Mouse (Mus musculus) small intestine, adult 2 months (tissue): ENCODE measurements around the gene Map3k3. TPM values are rescaled to one million over a fixed set of nuclear protein-coding genes. Genes with fewer than 3 reads are reported as not detected.

Source experiments
- H3K27ac ChIP-seq: fragments of 200-500 bp; 2 replicates; pipeline ENCODE4 v1.5.1; 2012; ENCODE audit warnings: low read depth, low read length, control low read depth, inconsistent platforms; ENCODE audit not compliant: insufficient read depth
- H3K27me3 ChIP-seq: fragments of 200-500 bp; 2 replicates; pipeline ENCODE4 v1.6.1; 2012; ENCODE audit warnings: mild to moderate bottlenecking, moderate library complexity, low read length, inconsistent platforms; ENCODE audit not compliant: control insufficient read depth, insufficient read depth
- H3K36me3 ChIP-seq: fragments of 200-500 bp; 2 replicates; pipeline ENCODE4 v1.6.1; 2012; ENCODE audit warnings: mild to moderate bottlenecking, low read length, control low read depth, inconsistent platforms; ENCODE audit not compliant: control insufficient read depth, insufficient read depth
- H3K4me1 ChIP-seq: fragments of 200-500 bp; 2 replicates; pipeline ENCODE4 v1.6.1; 2012; ENCODE audit warnings: low read length, inconsistent platforms, mixed read lengths; ENCODE audit not compliant: control insufficient read depth, insufficient read depth, insufficient read length
- H3K4me3 ChIP-seq: fragments of 200-500 bp; 2 replicates; pipeline ENCODE4 v1.5.1; 2012; ENCODE audit warnings: low read depth, mild to moderate bottlenecking, control low read depth, inconsistent platforms, low read length, moderate library complexity
- CTCF ChIP-seq: fragments of 200-500 bp; IDR thresholded peaks from 2 replicates; pipeline ENCODE4 v1.5.1; 2012; ENCODE audit warnings: low read depth, mild to moderate bottlenecking, control low read depth, inconsistent platforms, low read length, moderate library complexity, mixed read lengths; ENCODE audit not compliant: insufficient replicate concordance, insufficient read length; ENCODE audit errors: extremely low read depth
- POLR2A ChIP-seq: fragments of 200-500 bp; IDR thresholded peaks from 2 replicates; pipeline ENCODE4 v1.6.1; 2012; ENCODE audit warnings: low read depth, mild to moderate bottlenecking, control low read depth, inconsistent platforms, low read length, moderate library complexity
- WGBS: fragments of 180-500 bp; shearing (Covaris S2); methylation state at CpG from one replicate; pipeline ENCODE4 v1.1.7; 2018; 5-methylcytosine and 5-hydroxymethylcytosine counted together
- polyA plus RNA-seq: library from polyadenylated mRNA; depleted of rRNA; stranded (reverse); fragments of >200 nt; gene quantifications from 2 replicates; pipeline ENCODE4 v1.2.3, GENCODE M21; 2012

Map3k3 gene
- polyA plus RNA-seq, 1 experiment: 15.1 TPM

- Histone ChIP-seq H3K4me3 (no peak overlapping the region), H3K27me3 (no peaks in the 10 kb centered on the region), H3K4me1 (peaks cover 2% of the 10 kb centered on the region; the same call in 1 of the 2 replicates), H3K36me3 (no peaks in the 10 kb centered on the region), H3K27ac (peak overlapping the region; percentile 67; the same call in 1 of the 2 replicates)
- 77% methylated on average over 7 of the region's 7 CpGs for WGBS
- TF ChIP-seq POLR2A: no peak
- TF ChIP-seq CTCF: no peak
Observed at GRCm38 (mm10) chr11:106179711-106180448, 95.5 kb downstream of the Map3k3 start.

- Histone ChIP-seq H3K4me1 (peaks cover 2% of the 10 kb centered on the region; the same call in 1 of the 2 replicates), H3K27me3 (no peaks in the 10 kb centered on the region), H3K27ac (peak overlapping the region; percentile 67; the same call in 1 of the 2 replicates), H3K4me3 (no peak overlapping the region), H3K36me3 (no peaks in the 10 kb centered on the region)
- 80% methylated on average over 2 of the region's 2 CpGs for WGBS
- TF ChIP-seq CTCF (no peak), POLR2A (no peak)
Observed at GRCm38 (mm10) chr11:106180449-106180801, 96.0 kb downstream of the Map3k3 start.

DNA sequence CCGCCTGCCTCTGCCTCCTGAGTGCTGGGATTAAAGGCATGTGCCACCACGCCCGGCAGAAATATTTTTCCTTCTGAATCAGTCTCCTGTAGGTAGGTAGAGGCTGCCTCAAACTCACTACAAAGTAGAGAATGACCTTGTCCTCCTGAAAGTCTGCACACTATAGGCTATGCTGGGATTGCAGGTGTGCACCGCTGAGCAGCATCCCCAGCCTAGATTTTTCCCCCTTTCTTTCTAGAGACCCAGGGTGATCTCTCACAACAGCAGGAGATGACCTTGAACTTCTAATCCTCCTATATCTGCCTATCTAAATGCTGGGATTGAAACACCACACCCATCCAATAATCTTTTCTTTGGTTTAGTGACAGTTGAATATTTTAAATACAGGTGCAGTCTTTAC is 102.9 kb downstream of the Map3k3 start:
- TF ChIP-seq POLR2A (no peak), CTCF (no peak)
- H3K4me3 ChIP-seq: no peak overlapping the region
- no peak overlapping the region for H3K27ac ChIP-seq
- no peaks in the 10 kb centered on the region for H3K4me1 ChIP-seq
- peaks cover 1% of the 10 kb centered on the region; the same call in 1 of the 2 replicates for H3K36me3 ChIP-seq
- 97% methylated on average over 4 of the region's 4 CpGs for WGBS
- H3K27me3 ChIP-seq: no peaks in the 10 kb centered on the region

GRCm38 (mm10) chr11:106191716-106192115 is 107.3 kb downstream of the Map3k3 start:
- Histone ChIP-seq H3K27ac (no peak overlapping the region), H3K27me3 (no peaks in the 10 kb centered on the region), H3K36me3 (no peaks in the 10 kb centered on the region), H3K4me3 (no peak overlapping the region), H3K4me1 (no peaks in the 10 kb centered on the region)
- 91% methylated on average over 3 of the region's 3 CpGs for WGBS
- no peak for TF ChIP-seq CTCF
- TF ChIP-seq POLR2A: no peak

DNA sequence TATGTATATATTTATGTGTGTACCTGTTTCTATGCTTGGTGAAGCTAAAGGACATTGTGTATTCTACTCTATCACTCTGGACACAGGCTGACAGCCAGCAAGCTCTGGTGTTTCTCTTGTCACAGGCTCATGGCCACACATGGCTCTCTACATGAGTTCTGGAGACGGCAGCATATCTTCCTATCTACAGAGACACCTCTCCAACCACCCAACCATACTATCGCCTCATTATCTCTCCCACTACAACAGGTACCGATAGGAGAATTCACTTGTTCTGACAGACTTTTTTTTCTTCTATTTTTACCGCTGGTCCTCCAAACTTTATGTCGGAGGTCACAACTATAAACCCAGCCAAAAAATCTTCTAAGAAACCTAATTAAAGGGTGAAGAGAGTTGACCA is 107.8 kb downstream of the Map3k3 start:
- WGBS: 66% methylated on average over 5 of the region's 5 CpGs
- Histone ChIP-seq H3K27me3 (no peaks in the 10 kb centered on the region), H3K4me3 (no peak overlapping the region), H3K36me3 (no peaks in the 10 kb centered on the region), H3K27ac (no peak overlapping the region), H3K4me1 (no peaks in the 10 kb centered on the region)
- TF ChIP-seq CTCF (no peak), POLR2A (no peak)

GRCm38 (mm10) chr11:106192657-106193370 is 108.4 kb downstream of the Map3k3 start:
- Histone ChIP-seq H3K4me3 (peak overlapping the region; percentile 83), H3K4me1 (no peaks in the 10 kb centered on the region), H3K36me3 (0 out of 2 replicates have a peak, but pooled peaks cover under 1% of the 10 kb centered on the region), H3K27ac (peak overlapping the region; percentile 72), H3K27me3 (no peaks in the 10 kb centered on the region)
- TF ChIP-seq CTCF (0 out of 2 replicates have a peak, but pooled peaks have one; percentile 6), POLR2A (no peak)
- 4% methylated on average over 19 of the region's 19 CpGs for WGBS
